Mouse (Mus musculus) C2C12 (cell line): Measurements from ENCODE around the gene Slc25a3.

ENCODE experiments used
- CEBPB ChIP-seq: IDR thresholded peaks from one replicate; pipeline ENCODE4 v1.6.1; 2011; ENCODE audit warnings: low read depth, mild to moderate bottlenecking, control low read depth, moderate library complexity
- CTCF ChIP-seq: IDR thresholded peaks from one replicate; pipeline ENCODE4 v1.5.1; 2011; ENCODE audit not compliant: control insufficient read depth, insufficient read depth, insufficient read length
- MYOG ChIP-seq: IDR thresholded peaks from one replicate; pipeline ENCODE4 v1.6.1; 2011; ENCODE audit not compliant: control insufficient read depth, insufficient read length; ENCODE audit errors: extremely low read depth

GRCm38 (mm10) chr10:91100101-91100500, 23.8 kb downstream of the Slc25a3 start:
- TF ChIP-seq CEBPB: no peak
- no peak for TF ChIP-seq MYOG
- no peak for TF ChIP-seq CTCF
